Mouse (Mus musculus) heart, postnatal 0 days (tissue): ENCODE data around the gene Sult1a1. TPM values are rescaled to one million over a fixed set of nuclear protein-coding genes. Genes with fewer than 3 reads are reported as not detected.

ENCODE experiments used
- ATAC-seq: fragments of 200-750 bp; cut with Nextera tagmentation; 2 replicates; pipeline ENCODE4 v1.8.0; 2017; ENCODE audit warnings: low read depth, moderate number of reproducible peaks, moderate library complexity; ENCODE audit not compliant: insufficient read depth
- DNase-seq: peaks from one replicate; pipeline ENCODE4 v3.0.0-alpha.2; 2016; ENCODE audit warnings: low spot score
- H3K27ac ChIP-seq: fragments of 300-500 bp; sonication (generic); 2 replicates; pipeline ENCODE4 v1.5.1; 2014; ENCODE audit warnings: low read depth, mild to moderate bottlenecking
- H3K27me3 ChIP-seq: fragments of 300-500 bp; sonication (generic); 2 replicates; pipeline ENCODE4 v1.6.1; 2014; ENCODE audit warnings: low read length, mixed read lengths; ENCODE audit not compliant: control insufficient read depth, insufficient read depth
- H3K36me3 ChIP-seq: fragments of 300-500 bp; sonication (generic); replicated peaks from 2 replicates; pipeline ENCODE4 v1.6.1; 2014; ENCODE audit warnings: low read length, mixed read lengths; ENCODE audit not compliant: control insufficient read depth, insufficient read depth
- H3K4me1 ChIP-seq: fragments of 300-500 bp; sonication (generic); 2 replicates; pipeline ENCODE4 v1.6.1; 2014; ENCODE audit warnings: antibody characterized with exemption; ENCODE audit not compliant: control insufficient read depth, insufficient read depth
- H3K4me2 ChIP-seq: fragments of 300-500 bp; sonication (generic); 2 replicates; pipeline ENCODE4 v1.6.1; 2014; ENCODE audit warnings: low read depth, mild to moderate bottlenecking, low read length, moderate library complexity
- H3K4me3 ChIP-seq: fragments of 300-500 bp; sonication (generic); 2 replicates; pipeline ENCODE4 v1.5.1; 2014; ENCODE audit warnings: low read depth, low read length
- H3K9ac ChIP-seq: fragments of 300-500 bp; sonication (generic); replicated peaks from 2 replicates; pipeline ENCODE4 v1.6.1; 2014; ENCODE audit warnings: low read depth, low read length, mixed read lengths
- H3K9me3 ChIP-seq: fragments of 300-500 bp; sonication (generic); replicated peaks from 2 replicates; pipeline ENCODE4 v1.6.1; 2016; ENCODE audit warnings: low read length; ENCODE audit not compliant: control insufficient read depth
- CTCF ChIP-seq: IDR thresholded peaks from 2 replicates; pipeline ENCODE4 v1.5.1; 2016; ENCODE audit warnings: antibody characterized with exemption, control low read depth, low read depth
- EP300 ChIP-seq: IDR thresholded peaks from 2 replicates; pipeline ENCODE4 v1.6.1; 2016; ENCODE audit warnings: antibody characterized with exemption, low read depth
- WGBS: fragments of 180-500 bp; shearing (Covaris S2); extraction: QIAGEN DNeasy Blood & Tissue Kit; methylation state at CpG from one replicate; pipeline ENCODE4 v1.1.7; 2014; 5-methylcytosine and 5-hydroxymethylcytosine counted together
- polyA plus RNA-seq: library from polyadenylated mRNA; unstranded; fragments of >200 nt; fragmentation: Nextera tagmentation; extraction: Ambion mirVana; gene quantifications from 2 replicates; pipeline ENCODE4 v1.2.1, GENCODE M21; 2015
- total RNA-seq: library from RNA; depleted of rRNA; stranded (reverse); fragments of >200 nt; gene quantifications from 2 replicates; pipeline ENCODE4 v1.2.3, GENCODE M21; 2014; ENCODE audit warnings: low replicate concordance; rRNA removed

Gene Sult1a1
- total RNA-seq (64.2 and 78.2 TPM in 2 replicates), polyA plus RNA-seq (24.8 and 30.4 TPM in 2 replicates)

- peak within 1 kb of the TSS; percentile 17 for H3K4me3 ChIP-seq
- ATAC-seq (peak; percentile 88), DNase-seq (peak; percentile 77)
- peak within 1 kb of the TSS; percentile 19; the same call in 1 of the 2 replicates for H3K9ac ChIP-seq
- peaks cover 6% of the 10 kb centered on the region for H3K4me1 ChIP-seq
- H3K9me3 ChIP-seq, result no peaks in the 10 kb centered on the region
- peak within 1 kb of the TSS; percentile 86 for H3K27ac ChIP-seq
- WGBS, result 0% methylated on average over 1 of the region's 1 CpGs
- H3K27me3 ChIP-seq, result no peaks in the 10 kb centered on the region
- H3K4me2 ChIP-seq, result peak within 1 kb of the TSS; percentile 47
- H3K36me3 ChIP-seq, result peaks cover 12% of the 10 kb centered on the region; the same call in 1 of the 2 replicates
- TF ChIP-seq EP300 (peak; percentile 75; the same call in 1 of the 2 replicates), CTCF (no peak)
Measured at GRCm38 (mm10) chr7:126676207-126676606, at the start of gene Sult1a1. TSS of gene Sult1a1 (minus strand) at chr7:126676432.

- H3K9ac ChIP-seq, result no peak overlapping the region
Measured at GRCm38 (mm10) chr7:126725667-126726066, 49.4 kb upstream of the Sult1a1 start.

GRCm38 (mm10) chr7:126725077-126725476 is 48.8 kb upstream of the Sult1a1 start:
- TF ChIP-seq EP300 (no peak), CTCF (no peak)
- no peaks in the 10 kb centered on the region for H3K27me3 ChIP-seq
- DNase-seq (no peak), ATAC-seq (no peak)
- no peak overlapping the region for H3K27ac ChIP-seq
- WGBS, result 67% methylated on average over 3 of the region's 3 CpGs
- H3K4me3 ChIP-seq, result no peak overlapping the region
- H3K9ac ChIP-seq, result no peak overlapping the region
- H3K9me3 ChIP-seq, result no peaks in the 10 kb centered on the region
- H3K36me3 ChIP-seq, result no peaks in the 10 kb centered on the region
- H3K4me1 ChIP-seq, result no peaks in the 10 kb centered on the region
- H3K4me2 ChIP-seq, result no peak overlapping the region

More at GRCm38 (mm10) chr7:126725667-126726066, 49.4 kb upstream of the Sult1a1 start:
- H3K4me3 ChIP-seq, result no peak overlapping the region
- no peak overlapping the region for H3K27ac ChIP-seq
- H3K4me1 ChIP-seq, result no peaks in the 10 kb centered on the region
- no peak for ATAC-seq
- H3K4me2 ChIP-seq, result no peak overlapping the region
- 66% methylated on average over 5 of the region's 5 CpGs for WGBS
- no peaks in the 10 kb centered on the region for H3K36me3 ChIP-seq
- DNase-seq, result no peak
- no peaks in the 10 kb centered on the region for H3K27me3 ChIP-seq
- TF ChIP-seq CTCF (no peak), EP300 (no peak)
- H3K9me3 ChIP-seq, result no peaks in the 10 kb centered on the region

GRCm38 (mm10) chr7:126721635-126722034 is 45.4 kb upstream of the Sult1a1 start:
- DNase-seq (no peak), ATAC-seq (no peak)
- H3K4me2 ChIP-seq, result no peak overlapping the region
- H3K9me3 ChIP-seq, result no peaks in the 10 kb centered on the region
- H3K36me3 ChIP-seq, result no peaks in the 10 kb centered on the region
- 90% methylated on average over 13 of the region's 13 CpGs for WGBS
- no peak overlapping the region for H3K9ac ChIP-seq
- H3K4me1 ChIP-seq, result no peaks in the 10 kb centered on the region
- no peak for TF ChIP-seq CTCF
- no peak for TF ChIP-seq EP300
- H3K27me3 ChIP-seq, result no peaks in the 10 kb centered on the region
- no peak overlapping the region for H3K27ac ChIP-seq
- no peak overlapping the region for H3K4me3 ChIP-seq

- H3K4me1 ChIP-seq, result no peaks in the 10 kb centered on the region
- H3K27me3 ChIP-seq, result no peaks in the 10 kb centered on the region
- WGBS, result 89% methylated on average over 5 of the region's 5 CpGs
- H3K4me2 ChIP-seq, result no peak overlapping the region
- no peak overlapping the region for H3K9ac ChIP-seq
- no peaks in the 10 kb centered on the region for H3K9me3 ChIP-seq
- no peak overlapping the region for H3K27ac ChIP-seq
- no peaks in the 10 kb centered on the region for H3K36me3 ChIP-seq
- no peak for DNase-seq
- ATAC-seq, result no peak
- TF ChIP-seq CTCF (no peak), EP300 (no peak)
- no peak overlapping the region for H3K4me3 ChIP-seq
Measured at GRCm38 (mm10) chr7:126718787-126719337, 42.6 kb upstream of the Sult1a1 start.

- ATAC-seq (no peak), DNase-seq (no peak)
- H3K9ac ChIP-seq, result no peak overlapping the region
- H3K36me3 ChIP-seq, result no peaks in the 10 kb centered on the region
- no peaks in the 10 kb centered on the region for H3K9me3 ChIP-seq
- H3K27me3 ChIP-seq, result no peaks in the 10 kb centered on the region
- TF ChIP-seq EP300, result no peak
- no peak for TF ChIP-seq CTCF
- no peak overlapping the region for H3K27ac ChIP-seq
- WGBS, result 87% methylated on average over 3 of the region's 3 CpGs
- H3K4me2 ChIP-seq, result no peak overlapping the region
- no peaks in the 10 kb centered on the region for H3K4me1 ChIP-seq
- H3K4me3 ChIP-seq, result no peak overlapping the region
Measured at GRCm38 (mm10) chr7:126717566-126717965, 41.3 kb upstream of the Sult1a1 start.
